Mouse (Mus musculus): ENCODE measurements around the gene Per1. TPM values are rescaled to one million over a fixed set of nuclear protein-coding genes. Genes with fewer than 3 reads are reported as not detected.

Gene Per1
- polyA plus RNA-seq, 1 experiment from 2014 or later = 13.4 TPM

GRCm38 (mm10) chr11:69135361-69135760 is 40.3 kb downstream of the Per1 start:
- Histone ChIP-seq H3K4me2 (ENCODE audit: low read length) (no peak overlapping the region), H3K9ac (ENCODE audit: low read length) (no peak overlapping the region), H3K4me1 (replicated peaks; ENCODE audit: control insufficient read depth, insufficient read depth, low read length) (0 out of 2 replicates have a peak, but pooled peaks cover 4% of the 10 kb centered on the region), H3K9me3 (ENCODE audit: control insufficient read depth, low read length) (no peaks in the 10 kb centered on the region), H3K4me3 (ENCODE audit: low read depth, low read length) (no peak overlapping the region), H3K27ac (ENCODE audit: low read depth) (no peak overlapping the region), H3K27me3 (replicated peaks; ENCODE audit: control insufficient read depth, insufficient read depth, low read length) (no peaks in the 10 kb centered on the region), H3K36me3 (ENCODE audit: control insufficient read depth, insufficient read depth, low read length) (no peaks in the 10 kb centered on the region)
- ATAC-seq (replicated peaks; ENCODE audit: low FRiP score, low TSS enrichment, low read depth) (no peak), DNase-seq (ENCODE audit: low spot score) (no peak)
- WGBS = 90% methylated on average over 6 of the region's 6 CpGs

GRCm38 (mm10) chr11:69147546-69147945 is 52.5 kb downstream of the Per1 start:
- Histone ChIP-seq H3K4me1 (replicated peaks; ENCODE audit: control insufficient read depth, insufficient read depth, low read length) (0 out of 2 replicates have a peak, but pooled peaks cover 4% of the 10 kb centered on the region), H3K4me2 (ENCODE audit: low read length) (no peak overlapping the region), H3K27me3 (replicated peaks; ENCODE audit: control insufficient read depth, insufficient read depth, low read length) (no peaks in the 10 kb centered on the region), H3K9ac (ENCODE audit: low read length) (no peak overlapping the region), H3K9me3 (ENCODE audit: control insufficient read depth, low read length) (no peaks in the 10 kb centered on the region), H3K4me3 (ENCODE audit: low read depth, low read length) (no peak overlapping the region), H3K27ac (ENCODE audit: low read depth) (no peak overlapping the region), H3K36me3 (ENCODE audit: control insufficient read depth, insufficient read depth, low read length) (no peaks in the 10 kb centered on the region)
- no peak for ATAC-seq (replicated peaks; ENCODE audit: low FRiP score, low TSS enrichment, low read depth)
- 81% methylated on average over 7 of the region's 7 CpGs for WGBS
- no peak for DNase-seq (ENCODE audit: low spot score)

- H3K27me3 ChIP-seq (replicated peaks; ENCODE audit: control insufficient read depth, insufficient read depth, low read length) = no peaks in the 10 kb centered on the region
- no peaks in the 10 kb centered on the region for H3K9me3 ChIP-seq (ENCODE audit: control insufficient read depth, low read length)
- DNase-seq (ENCODE audit: low spot score) (no peak), ATAC-seq (replicated peaks; ENCODE audit: low FRiP score, low TSS enrichment, low read depth) (no peak)
- H3K9ac ChIP-seq (ENCODE audit: low read length) = no peak overlapping the region
- no peak overlapping the region for H3K4me2 ChIP-seq (ENCODE audit: low read length)
- H3K4me3 ChIP-seq (ENCODE audit: low read depth, low read length) = no peak overlapping the region
- H3K27ac ChIP-seq (ENCODE audit: low read depth) = no peak overlapping the region
- no peaks in the 10 kb centered on the region for H3K36me3 ChIP-seq (ENCODE audit: control insufficient read depth, insufficient read depth, low read length)
- 91% methylated on average over 5 of the region's 5 CpGs for WGBS
- H3K4me1 ChIP-seq (replicated peaks; ENCODE audit: control insufficient read depth, insufficient read depth, low read length) = 0 out of 2 replicates have a peak, but pooled peaks cover 4% of the 10 kb centered on the region
Measured at GRCm38 (mm10) chr11:69148451-69148960, 53.5 kb downstream of the Per1 start.

DNA sequence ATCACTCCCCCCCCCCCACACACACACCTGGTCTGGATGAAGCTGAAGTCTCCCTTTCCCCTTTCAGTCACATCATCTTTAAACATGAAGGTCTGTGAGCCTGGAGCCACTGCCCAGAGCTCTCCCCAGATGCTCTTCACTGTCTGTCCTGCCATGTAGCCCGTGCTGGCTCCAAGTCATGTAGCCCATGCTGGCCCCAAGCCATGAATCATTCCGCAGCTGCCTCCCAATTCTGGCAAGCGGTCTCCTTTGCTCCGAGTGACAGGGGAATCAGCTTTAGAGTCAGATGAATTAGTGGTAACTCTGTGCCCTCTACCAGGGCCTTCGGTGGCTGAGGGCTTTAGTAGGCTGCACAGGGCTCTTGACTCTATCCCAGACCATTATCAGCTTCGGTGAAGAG is 54.7 kb downstream of the Per1 start:
- WGBS = 75% methylated on average over 6 of the region's 6 CpGs
- no peak overlapping the region for H3K27ac ChIP-seq (ENCODE audit: low read depth)
- no peak for DNase-seq (ENCODE audit: low spot score)
- no peak overlapping the region for H3K4me2 ChIP-seq (ENCODE audit: low read length)
- H3K36me3 ChIP-seq (ENCODE audit: control insufficient read depth, insufficient read depth, low read length) = no peaks in the 10 kb centered on the region
- no peaks in the 10 kb centered on the region for H3K9me3 ChIP-seq (ENCODE audit: control insufficient read depth, low read length)
- ATAC-seq (replicated peaks; ENCODE audit: low FRiP score, low TSS enrichment, low read depth) = no peak
- H3K4me3 ChIP-seq (ENCODE audit: low read depth, low read length) = no peak overlapping the region
- H3K4me1 ChIP-seq (replicated peaks; ENCODE audit: control insufficient read depth, insufficient read depth, low read length) = 0 out of 2 replicates have a peak, but pooled peaks cover 4% of the 10 kb centered on the region
- no peak overlapping the region for H3K9ac ChIP-seq (ENCODE audit: low read length)
- H3K27me3 ChIP-seq (replicated peaks; ENCODE audit: control insufficient read depth, insufficient read depth, low read length) = no peaks in the 10 kb centered on the region

DNA sequence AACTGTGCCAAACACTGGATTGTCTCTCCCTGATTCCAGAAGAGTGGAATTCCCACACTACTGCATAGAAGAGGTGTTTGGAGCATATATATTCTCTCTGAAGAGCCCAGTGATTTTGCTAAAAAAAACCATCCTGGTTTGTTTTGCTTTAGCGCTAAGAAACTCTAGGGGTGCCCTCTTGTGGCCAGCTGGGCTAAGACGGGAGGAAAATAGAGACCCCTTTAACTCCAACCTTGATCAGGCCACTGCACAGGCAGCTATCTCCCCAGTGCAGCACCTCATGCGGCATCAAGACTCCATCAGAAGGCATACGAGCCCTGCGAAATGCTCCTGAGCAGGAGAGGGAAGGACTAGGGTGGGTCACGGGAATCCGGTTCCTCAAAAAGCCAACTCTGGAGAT is 55.4 kb downstream of the Per1 start:
- no peaks in the 10 kb centered on the region for H3K9me3 ChIP-seq (ENCODE audit: control insufficient read depth, low read length)
- ATAC-seq (replicated peaks; ENCODE audit: low FRiP score, low TSS enrichment, low read depth) (no peak), DNase-seq (ENCODE audit: low spot score) (peak; percentile 82)
- 5% methylated on average over 7 of the region's 7 CpGs for WGBS
- H3K36me3 ChIP-seq (ENCODE audit: control insufficient read depth, insufficient read depth, low read length) = no peaks in the 10 kb centered on the region
- peaks cover 4% of the 10 kb centered on the region; the same call in 1 of the 2 replicates for H3K27me3 ChIP-seq (replicated peaks; ENCODE audit: control insufficient read depth, insufficient read depth, low read length)
- peak overlapping the region; percentile 44 for H3K4me2 ChIP-seq (ENCODE audit: low read length)
- no peak overlapping the region for H3K27ac ChIP-seq (ENCODE audit: low read depth)
- H3K4me3 ChIP-seq (ENCODE audit: low read depth, low read length) = peak overlapping the region; percentile 20
- peak overlapping the region; percentile 25; the same call in 1 of the 2 replicates for H3K9ac ChIP-seq (ENCODE audit: low read length)
- H3K4me1 ChIP-seq (replicated peaks; ENCODE audit: control insufficient read depth, insufficient read depth, low read length) = 0 out of 2 replicates have a peak, but pooled peaks cover 4% of the 10 kb centered on the region

GRCm38 (mm10) chr11:69151004-69151403 is 56.0 kb downstream of the Per1 start:
- DNase-seq (ENCODE audit: low spot score) (no peak), ATAC-seq (replicated peaks; ENCODE audit: low FRiP score, low TSS enrichment, low read depth) (no peak)
- peak overlapping the region; percentile 25; the same call in 1 of the 2 replicates for H3K9ac ChIP-seq (ENCODE audit: low read length)
- no peaks in the 10 kb centered on the region for H3K9me3 ChIP-seq (ENCODE audit: control insufficient read depth, low read length)
- H3K4me2 ChIP-seq (ENCODE audit: low read length) = peak overlapping the region; percentile 44
- H3K27me3 ChIP-seq (replicated peaks; ENCODE audit: control insufficient read depth, insufficient read depth, low read length) = peaks cover 7% of the 10 kb centered on the region; the same call in 1 of the 2 replicates
- 0 out of 2 replicates have a peak, but pooled peaks cover 4% of the 10 kb centered on the region for H3K4me1 ChIP-seq (replicated peaks; ENCODE audit: control insufficient read depth, insufficient read depth, low read length)
- WGBS = 57% methylated on average over 6 of the region's 6 CpGs
- no peaks in the 10 kb centered on the region for H3K36me3 ChIP-seq (ENCODE audit: control insufficient read depth, insufficient read depth, low read length)
- peak overlapping the region; percentile 20 for H3K4me3 ChIP-seq (ENCODE audit: low read depth, low read length)
- no peak overlapping the region for H3K27ac ChIP-seq (ENCODE audit: low read depth)

DNA sequence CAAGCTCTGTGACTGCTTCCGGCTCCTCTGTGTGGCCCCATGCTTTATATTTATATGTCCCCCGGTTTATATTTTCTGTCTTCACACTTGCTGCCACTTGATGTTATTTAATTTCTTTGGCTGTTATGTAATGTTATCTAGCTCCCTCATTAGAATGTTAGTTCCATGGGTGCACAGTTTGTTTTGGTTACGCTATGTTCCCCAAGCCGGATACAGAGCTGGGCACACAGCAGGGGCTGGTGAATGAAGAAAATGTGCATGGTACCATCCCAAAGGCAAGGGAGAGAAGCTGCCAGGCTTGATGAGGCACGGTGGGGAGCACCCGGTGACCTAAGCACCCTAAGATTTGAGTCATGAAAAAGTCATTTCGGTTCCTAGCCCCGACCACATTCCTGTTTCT is 58.8 kb downstream of the Per1 start:
- no peak overlapping the region for H3K4me2 ChIP-seq (ENCODE audit: low read length)
- no peak overlapping the region for H3K27ac ChIP-seq (ENCODE audit: low read depth)
- no peak overlapping the region for H3K4me3 ChIP-seq (ENCODE audit: low read depth, low read length)
- no peaks in the 10 kb centered on the region for H3K9me3 ChIP-seq (ENCODE audit: control insufficient read depth, low read length)
- WGBS = 83% methylated on average over 8 of the region's 8 CpGs
- H3K4me1 ChIP-seq (replicated peaks; ENCODE audit: control insufficient read depth, insufficient read depth, low read length) = 0 out of 2 replicates have a peak, but pooled peaks cover 6% of the 10 kb centered on the region
- H3K9ac ChIP-seq (ENCODE audit: low read length) = no peak overlapping the region
- DNase-seq (ENCODE audit: low spot score) (no peak), ATAC-seq (replicated peaks; ENCODE audit: low FRiP score, low TSS enrichment, low read depth) (no peak)
- no peaks in the 10 kb centered on the region for H3K36me3 ChIP-seq (ENCODE audit: control insufficient read depth, insufficient read depth, low read length)
- H3K27me3 ChIP-seq (replicated peaks; ENCODE audit: control insufficient read depth, insufficient read depth, low read length) = peaks cover 27% of the 10 kb centered on the region

DNA sequence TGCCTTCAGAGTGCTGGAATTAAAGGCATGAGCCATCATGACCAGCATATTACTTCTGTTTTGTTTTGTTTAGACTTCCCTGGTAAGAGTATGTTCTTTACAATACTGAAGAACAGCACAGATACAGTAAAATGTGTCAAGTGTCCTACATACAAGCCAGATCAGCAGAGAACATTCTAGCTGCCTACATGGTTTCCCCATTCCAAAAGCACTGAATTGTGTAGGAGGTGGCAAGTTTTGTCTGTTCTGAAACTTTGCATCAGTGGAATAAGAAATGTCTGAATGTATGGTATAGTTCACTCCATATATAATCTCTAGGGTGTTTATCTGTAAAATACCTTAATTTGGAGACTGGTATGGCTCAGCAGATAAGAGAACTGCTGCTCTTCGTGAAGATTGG is 60.3 kb downstream of the Per1 start:
- ATAC-seq (replicated peaks; ENCODE audit: low FRiP score, low TSS enrichment, low read depth) (no peak), DNase-seq (ENCODE audit: low spot score) (no peak)
- 32% methylated on average over 1 of the region's 1 CpGs for WGBS
- peaks cover 27% of the 10 kb centered on the region for H3K27me3 ChIP-seq (replicated peaks; ENCODE audit: control insufficient read depth, insufficient read depth, low read length)
- H3K4me2 ChIP-seq (ENCODE audit: low read length) = no peak overlapping the region
- H3K9me3 ChIP-seq (ENCODE audit: control insufficient read depth, low read length) = no peaks in the 10 kb centered on the region
- H3K4me3 ChIP-seq (ENCODE audit: low read depth, low read length) = no peak overlapping the region
- no peak overlapping the region for H3K27ac ChIP-seq (ENCODE audit: low read depth)
- H3K9ac ChIP-seq (ENCODE audit: low read length) = no peak overlapping the region
- H3K4me1 ChIP-seq (replicated peaks; ENCODE audit: control insufficient read depth, insufficient read depth, low read length) = 0 out of 2 replicates have a peak, but pooled peaks cover 6% of the 10 kb centered on the region
- H3K36me3 ChIP-seq (ENCODE audit: control insufficient read depth, insufficient read depth, low read length) = no peaks in the 10 kb centered on the region

DNA sequence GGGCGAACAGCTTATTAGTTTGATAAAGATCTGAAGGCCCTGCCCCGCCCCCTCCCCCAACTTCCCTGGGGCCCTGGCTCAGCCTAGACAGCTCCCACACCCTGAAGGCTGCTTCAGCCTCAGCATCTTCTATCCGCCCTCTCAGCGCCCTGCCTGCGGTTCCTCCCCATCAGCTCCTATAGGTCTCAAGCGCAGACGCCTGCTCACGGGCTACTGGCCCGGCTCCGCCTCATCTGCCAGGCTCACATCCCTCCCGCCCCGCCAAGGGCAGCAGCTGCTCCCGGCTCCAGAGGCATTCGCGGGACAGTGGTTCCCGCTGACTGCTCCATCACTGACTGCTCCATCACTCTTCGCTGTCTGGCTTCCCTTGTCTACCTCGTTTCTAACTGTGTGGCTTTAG is 61.8 kb downstream of the Per1 start, which contains the start of gene Alox12b:
TSS of gene Alox12b (plus strand) at position 190 of the 400 bp plus-strand sequence.
- Histone ChIP-seq H3K4me3 (ENCODE audit: low read depth, low read length) (0 out of 2 replicates have a peak within 1 kb of the TSS, but pooled peaks have one; percentile 8), H3K4me2 (ENCODE audit: low read length) (peak within 1 kb of the TSS; percentile 28; the same call in 1 of the 2 replicates), H3K36me3 (ENCODE audit: control insufficient read depth, insufficient read depth, low read length) (no peaks in the 10 kb centered on the region), H3K27ac (ENCODE audit: low read depth) (no peak within 1 kb of the TSS), H3K9ac (ENCODE audit: low read length) (no peak within 1 kb of the TSS), H3K9me3 (ENCODE audit: control insufficient read depth, low read length) (no peaks in the 10 kb centered on the region), H3K4me1 (replicated peaks; ENCODE audit: control insufficient read depth, insufficient read depth, low read length) (0 out of 2 replicates have a peak, but pooled peaks cover 2% of the 10 kb centered on the region), H3K27me3 (replicated peaks; ENCODE audit: control insufficient read depth, insufficient read depth, low read length) (peaks cover 27% of the 10 kb centered on the region)
- DNase-seq (ENCODE audit: low spot score) (peak; percentile 57), ATAC-seq (replicated peaks; ENCODE audit: low FRiP score, low TSS enrichment, low read depth) (no peak; the same call in 1 of the 2 replicates)
- 5% methylated on average over 18 of the region's 18 CpGs for WGBS
